Mouse (Mus musculus) MEL (cell line): Measurements from ENCODE around the gene Rdh7. TPM values are rescaled to one million over a fixed set of nuclear protein-coding genes. Genes with fewer than 3 reads are reported as not detected.

ENCODE experiments used
- DNase-seq: peaks from one replicate; pipeline ENCODE4 v3.0.0; 2011; ENCODE audit warnings: low read depth, low spot score
- H3K27ac ChIP-seq: 2 replicates; pipeline ENCODE4 v1.5.1; 2012; ENCODE audit warnings: low read depth, mild to moderate bottlenecking, control low read depth, low read length, moderate library complexity; ENCODE audit not compliant: control insufficient read depth
- H3K27me3 ChIP-seq, 2 experiments: fragments of 150-350 bp in 1 of 2; sonication (generic) in 1 of 2; 2 replicates each; pipeline ENCODE4 v1.6.1; 2012; ENCODE audit warnings: low read length in 2 of 2, mild to moderate bottlenecking in 2 of 2, improper control_type of control experiment in 1 of 2, moderate library complexity in 1 of 2; ENCODE audit not compliant: insufficient read depth in 2 of 2, control insufficient read depth in 1 of 2
- H3K36me3 ChIP-seq, 2 experiments: 2 replicates each; pipeline ENCODE4 v1.6.1; 2012 to 2014; ENCODE audit warnings: low read length in 2 of 2, improper control_type of control experiment in 1 of 2, inconsistent platforms in 1 of 2, mild to moderate bottlenecking in 1 of 2; ENCODE audit not compliant: insufficient read depth in 2 of 2, control insufficient read depth in 1 of 2
- H3K4me1 ChIP-seq, 2 experiments: fragments of 150-350 bp in 1 of 2; sonication (generic) in 1 of 2; 2 replicates each; pipeline ENCODE4 v1.6.1; 2012; ENCODE audit warnings: low read length in 2 of 2, improper control_type of control experiment in 1 of 2, mild to moderate bottlenecking in 1 of 2; ENCODE audit not compliant: insufficient read depth in 2 of 2, control insufficient read depth in 1 of 2
- H3K4me3 ChIP-seq, 2 experiments: fragments of 150-350 bp in 1 of 2; sonication (generic) in 1 of 2; 2 replicates each; pipeline ENCODE4 v1.5.1; 2012; ENCODE audit warnings: low read depth in 2 of 2, low read length in 2 of 2, mild to moderate bottlenecking in 2 of 2, moderate library complexity in 2 of 2, control low read depth in 1 of 2, improper control_type of control experiment in 1 of 2; ENCODE audit not compliant: control insufficient read depth in 1 of 2, insufficient read depth in 1 of 2
- H3K79me2 ChIP-seq: 2 replicates; pipeline ENCODE4 v1.6.1; 2012; ENCODE audit warnings: mild to moderate bottlenecking, low read length, moderate library complexity; ENCODE audit not compliant: control insufficient read depth, poor library complexity, insufficient read depth
- H3K9ac ChIP-seq: 2 replicates; pipeline ENCODE4 v1.6.1; 2012; ENCODE audit warnings: low read depth, mild to moderate bottlenecking, control low read depth, low read length, moderate library complexity; ENCODE audit not compliant: control insufficient read depth, poor library complexity, severe bottlenecking
- H3K9me3 ChIP-seq: fragments of 150-350 bp; sonication (generic); replicated peaks from 2 replicates; pipeline ENCODE4 v1.6.1; 2012; ENCODE audit warnings: mild to moderate bottlenecking, low read length, improper control_type of control experiment, moderate library complexity; ENCODE audit not compliant: insufficient read depth
- BHLHE40 ChIP-seq: IDR thresholded peaks from 2 replicates; pipeline ENCODE4 v1.6.1; 2012; ENCODE audit warnings: low read depth, mild to moderate bottlenecking, inconsistent platforms, low read length, improper control_type of control experiment, borderline replicate concordance
- CHD1 ChIP-seq: IDR thresholded peaks from 2 replicates; pipeline ENCODE4 v1.6.1; 2012; ENCODE audit warnings: low read depth, mild to moderate bottlenecking, inconsistent platforms, low read length, improper control_type of control experiment
- CTCF ChIP-seq, 3 experiments: IDR thresholded peaks in 2 of 3; conservative IDR thresholded peaks in 1 of 3; 2 replicates each; pipeline ENCODE4 v1.5.1; 2011 to 2012; ENCODE audit warnings: low read length in 3 of 3, low read depth in 2 of 3, mild to moderate bottlenecking in 2 of 3, improper control_type of control experiment in 1 of 3, inconsistent platforms in 1 of 3, mixed read lengths in 1 of 3, moderate library complexity in 1 of 3; ENCODE audit not compliant: control insufficient read depth in 1 of 3, insufficient read depth in 1 of 3, poor library complexity in 1 of 3, severe bottlenecking in 1 of 3
- E2F4 ChIP-seq: IDR thresholded peaks from 2 replicates; pipeline ENCODE4 v1.6.1; 2011; ENCODE audit warnings: low read depth, low read length, improper control_type of control experiment, borderline replicate concordance
- ETS1 ChIP-seq: IDR thresholded peaks from 2 replicates; pipeline ENCODE4 v1.6.1; 2012; ENCODE audit warnings: low read depth, mild to moderate bottlenecking, inconsistent platforms, low read length, improper control_type of control experiment, moderate library complexity
- GATA1 ChIP-seq: IDR thresholded peaks from 2 replicates; pipeline ENCODE4 v1.6.1; 2011; ENCODE audit warnings: low read depth, low read length, improper control_type of control experiment
- JUND ChIP-seq: IDR thresholded peaks from 2 replicates; pipeline ENCODE4 v1.6.1; 2011; ENCODE audit warnings: low read depth, mild to moderate bottlenecking, improper control_type of control experiment, low read length
- MAFK ChIP-seq: IDR thresholded peaks from 2 replicates; pipeline ENCODE4 v1.6.1; 2011; ENCODE audit warnings: low read depth, mild to moderate bottlenecking, low read length, improper control_type of control experiment, borderline replicate concordance
- MAX ChIP-seq: IDR thresholded peaks from 2 replicates; pipeline ENCODE4 v1.6.1; 2011; ENCODE audit warnings: low read length, improper control_type of control experiment
- MEF2A ChIP-seq: IDR thresholded peaks from 2 replicates; pipeline ENCODE4 v1.6.1; 2014; ENCODE audit warnings: low read depth, mild to moderate bottlenecking, inconsistent platforms, low read length, improper control_type of control experiment; ENCODE audit not compliant: poor library complexity, insufficient replicate concordance, severe bottlenecking; ENCODE audit errors: extremely low read depth
- MXI1 ChIP-seq: IDR thresholded peaks from 2 replicates; pipeline ENCODE4 v1.6.1; 2011; ENCODE audit warnings: mild to moderate bottlenecking, low read depth, low read length, improper control_type of control experiment
- MYB ChIP-seq: IDR thresholded peaks from 2 replicates; pipeline ENCODE4 v1.6.1; 2011; ENCODE audit warnings: mild to moderate bottlenecking, low read depth, low read length, improper control_type of control experiment
- NELFE ChIP-seq: IDR thresholded peaks from 2 replicates; pipeline ENCODE4 v1.6.1; 2011; ENCODE audit warnings: low read depth, low read length, improper control_type of control experiment
- NRF1 ChIP-seq: IDR thresholded peaks from 2 replicates; pipeline ENCODE4 v1.6.1; 2014; ENCODE audit warnings: low read depth, mild to moderate bottlenecking, inconsistent platforms, low read length, improper control_type of control experiment, moderate library complexity; ENCODE audit not compliant: poor library complexity, insufficient read depth, severe bottlenecking
- POLR2A ChIP-seq, 2 experiments: IDR thresholded peaks; 2 replicates each; pipeline ENCODE4 v1.6.1; 2011 to 2012; ENCODE audit warnings: low read length in 2 of 2, mild to moderate bottlenecking in 2 of 2, control low read depth in 1 of 2, improper control_type of control experiment in 1 of 2, low read depth in 1 of 2, moderate library complexity in 1 of 2; ENCODE audit not compliant: control insufficient read depth in 1 of 2, insufficient read depth in 1 of 2, poor library complexity in 1 of 2
- POLR2AphosphoS5 ChIP-seq: IDR thresholded peaks from 2 replicates; pipeline ENCODE4 v1.6.1; 2012; ENCODE audit warnings: low read depth, borderline replicate concordance, mild to moderate bottlenecking, inconsistent platforms, low read length, moderate library complexity, mixed read lengths
- RAD21 ChIP-seq: IDR thresholded peaks from 2 replicates; pipeline ENCODE4 v1.6.1; 2011; ENCODE audit warnings: mild to moderate bottlenecking, low read depth, low read length, improper control_type of control experiment
- RCOR1 ChIP-seq: IDR thresholded peaks from 2 replicates; pipeline ENCODE4 v1.6.1; 2012; ENCODE audit warnings: low read depth, mild to moderate bottlenecking, inconsistent platforms, low read length, improper control_type of control experiment
- SMC3 ChIP-seq: IDR thresholded peaks from 2 replicates; pipeline ENCODE4 v1.6.1; 2011; ENCODE audit warnings: low read depth, low read length, improper control_type of control experiment
- TAL1 ChIP-seq: IDR thresholded peaks from 2 replicates; pipeline ENCODE4 v1.6.1; 2012; ENCODE audit warnings: mild to moderate bottlenecking, inconsistent platforms, low read length, moderate library complexity, mixed read lengths
- TBP ChIP-seq: IDR thresholded peaks from 2 replicates; pipeline ENCODE4 v1.8.0; 2011; ENCODE audit warnings: low read depth, low read length, improper control_type of control experiment
- TCF12 ChIP-seq: IDR thresholded peaks from 2 replicates; pipeline ENCODE4 v1.6.1; 2014; ENCODE audit warnings: low read depth, mild to moderate bottlenecking, inconsistent platforms, low read length, improper control_type of control experiment, moderate library complexity
- UBTF ChIP-seq: IDR thresholded peaks from 2 replicates; pipeline ENCODE4 v1.6.1; 2012; ENCODE audit warnings: low read depth, mild to moderate bottlenecking, inconsistent platforms, low read length, improper control_type of control experiment, moderate library complexity, borderline replicate concordance; ENCODE audit not compliant: insufficient read depth
- USF1 ChIP-seq: IDR thresholded peaks from 2 replicates; pipeline ENCODE4 v1.6.1; 2014; ENCODE audit warnings: low read depth, mild to moderate bottlenecking, inconsistent platforms, low read length, improper control_type of control experiment, moderate library complexity
- USF2 ChIP-seq, 2 experiments: IDR thresholded peaks; 2 replicates each; pipeline ENCODE4 v1.6.1; 2011 to 2012; ENCODE audit warnings: improper control_type of control experiment in 2 of 2, low read length in 2 of 2, borderline replicate concordance in 1 of 2, inconsistent platforms in 1 of 2, low read depth in 1 of 2, mild to moderate bottlenecking in 1 of 2; ENCODE audit not compliant: insufficient read depth in 1 of 2
- ZC3H11A ChIP-seq: IDR thresholded peaks from 2 replicates; pipeline ENCODE4 v1.6.1; 2012; ENCODE audit warnings: low read depth, mild to moderate bottlenecking, inconsistent platforms, low read length, improper control_type of control experiment
- ZKSCAN1 ChIP-seq: IDR thresholded peaks from 2 replicates; pipeline ENCODE4 v1.6.1; 2012; ENCODE audit warnings: low read depth, mild to moderate bottlenecking, inconsistent platforms, low read length, improper control_type of control experiment, moderate library complexity
- ZNF384 ChIP-seq: IDR thresholded peaks from 2 replicates; pipeline ENCODE4 v1.6.1; 2012; ENCODE audit warnings: low read depth, mild to moderate bottlenecking, inconsistent platforms, low read length, improper control_type of control experiment
- polyA plus RNA-seq, 2 experiments: library from polyadenylated mRNA; stranded (reverse) in 1 of 2; unstranded in 1 of 2; fragments of >175 nt in 1 of 2; fragments of >200 nt in 1 of 2; gene quantifications; 2 replicates each; pipeline versions ENCODE4 v1.2.1 to v1.2.4; 2012; ENCODE audit warnings: low replicate concordance in 2 of 2, low read depth in 1 of 2; ENCODE audit not compliant: insufficient read length in 2 of 2, insufficient read depth in 1 of 2, missing spikeins in 1 of 2
- total RNA-seq: library from RNA; depleted of rRNA; stranded (reverse); fragments of 300-350 nt; gene quantifications from 2 replicates; pipeline ENCODE4 v1.2.3, GENCODE M21; 2012

Rdh7 gene
- total and polyA plus RNA-seq, 3 experiments, result not detected

DNA sequence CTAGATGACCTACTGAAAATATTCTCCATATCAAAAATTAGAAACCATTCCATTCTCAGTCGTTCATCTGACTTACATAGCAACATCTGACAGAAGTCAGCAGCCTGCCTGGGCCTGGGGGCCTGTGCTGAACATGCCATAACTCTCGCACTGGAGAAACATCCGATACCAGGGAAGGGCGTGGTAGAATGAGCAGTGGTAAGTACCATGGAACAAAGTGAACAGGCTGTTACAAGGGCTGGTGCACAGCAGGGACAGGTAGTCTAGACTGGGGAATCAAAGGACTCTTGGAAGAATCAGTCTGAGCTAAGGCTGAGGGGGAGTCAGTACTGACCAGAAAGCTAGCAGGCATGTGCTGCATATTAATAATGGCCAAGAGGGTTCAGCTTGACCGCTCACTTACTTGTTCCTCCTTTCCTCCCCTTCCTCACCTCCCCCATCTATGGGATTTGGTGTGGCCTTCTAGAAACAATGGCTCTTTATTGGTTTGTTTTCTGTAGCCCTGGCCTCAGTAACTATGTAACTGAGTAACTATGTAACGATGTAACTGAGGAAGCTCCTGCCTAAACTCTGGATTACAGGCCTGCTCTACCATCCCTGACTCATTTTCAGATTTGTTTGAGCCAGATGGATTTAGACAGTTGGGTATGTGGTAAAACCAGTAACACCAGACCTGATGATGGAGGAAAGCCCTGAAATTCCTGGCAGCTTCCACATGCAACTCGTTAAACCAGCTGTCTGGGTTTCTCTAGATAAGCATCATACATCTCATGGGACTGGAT is 36.2 kb upstream of the Rdh7 start:
- Histone ChIP-seq H3K27me3 (peaks cover 3 to 9% of the 10 kb centered on the region in 2 experiments), H3K9me3 (no peaks in the 10 kb centered on the region), H3K27ac (no peak overlapping the region), H3K36me3 (no peaks in the 10 kb centered on the region), H3K4me1 (no peaks in the 10 kb centered on the region), H3K79me2 (no peaks in the 10 kb centered on the region), H3K4me3 (no peak overlapping the region), H3K9ac (no peak overlapping the region)
- no peak for TF ChIP-seq RAD21
- TF ChIP-seq POLR2A (IDR thresholded peaks at IDR 0.05; ENCODE audit: control insufficient read depth in 1 of 2, insufficient read depth in 1 of 2, low read depth in 1 of 2, low read length in 2 of 2, poor library complexity in 1 of 2), result no peak
- TF ChIP-seq ZKSCAN1, result no peak
- no peak for TF ChIP-seq MEF2A
- TF ChIP-seq CTCF (IDR thresholded peaks at IDR 0.05 in 2 of 3, conservative IDR thresholded peaks at IDR 0.05 in 1 of 3; ENCODE audit: control insufficient read depth in 1 of 3, insufficient read depth in 1 of 3, low read depth in 2 of 3, low read length in 3 of 3, poor library complexity in 1 of 3, severe bottlenecking in 1 of 3), result no peak
- TF ChIP-seq JUND, result no peak
- no peak for TF ChIP-seq ZNF384
- TF ChIP-seq MYB, result no peak
- no peak for TF ChIP-seq SMC3
- TF ChIP-seq NELFE, result no peak
- no peak for TF ChIP-seq E2F4
- no peak for TF ChIP-seq TAL1
- no peak for TF ChIP-seq ETS1
- TF ChIP-seq MAFK, result no peak
- no peak for TF ChIP-seq MAX
- no peak for TF ChIP-seq GATA1
- no peak for DNase-seq

DNA sequence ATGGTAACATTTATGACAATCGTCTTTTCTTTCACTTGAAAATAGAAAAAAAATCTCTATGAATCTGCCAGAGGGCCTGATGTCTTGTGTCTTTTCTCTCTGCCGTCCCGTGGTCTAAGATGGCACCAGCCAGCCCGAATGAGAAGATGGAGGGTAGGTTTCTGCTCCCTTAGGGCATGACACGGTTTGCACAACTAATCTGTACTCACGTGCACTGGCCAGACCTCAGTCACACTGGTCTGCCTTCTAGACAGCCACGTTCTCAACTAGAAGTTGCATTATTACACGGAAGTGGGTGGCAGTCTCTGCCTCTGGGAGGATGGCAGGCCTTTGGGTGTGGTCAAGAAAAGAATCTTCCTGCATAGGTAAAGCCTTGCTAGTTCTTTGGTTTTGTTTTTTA is 34.4 kb upstream of the Rdh7 start:
- H3K79me2 ChIP-seq, result no peaks in the 10 kb centered on the region
- no peaks in the 10 kb centered on the region for H3K36me3 ChIP-seq
- no peaks in the 10 kb centered on the region for H3K4me1 ChIP-seq
- H3K27ac ChIP-seq, result no peak overlapping the region
- no peak for DNase-seq
- H3K27me3 ChIP-seq, result peaks cover 8 to 9% of the 10 kb centered on the region in 2 experiments
- no peak overlapping the region for H3K4me3 ChIP-seq
- no peaks in the 10 kb centered on the region for H3K9me3 ChIP-seq
- H3K9ac ChIP-seq, result no peak overlapping the region
- TF ChIP-seq POLR2A (IDR thresholded peaks at IDR 0.05; ENCODE audit: control insufficient read depth in 1 of 2, insufficient read depth in 1 of 2, low read depth in 1 of 2, low read length in 2 of 2, poor library complexity in 1 of 2) (no peak), ZKSCAN1 (no peak), MXI1 (no peak), BHLHE40 (no peak), TBP (no peak), UBTF (no peak), MEF2A (no peak), USF1 (no peak), TCF12 (no peak), NRF1 (no peak), ZC3H11A (no peak), ZNF384 (no peak), USF2 (IDR thresholded peaks at IDR 0.05; ENCODE audit: borderline replicate concordance in 1 of 2, insufficient read depth in 1 of 2, low read depth in 1 of 2, low read length in 2 of 2) (no peak), CHD1 (no peak), POLR2AphosphoS5 (no peak), NELFE (no peak), RCOR1 (no peak), E2F4 (no peak), MAFK (no peak), ETS1 (no peak)
